Mouse (Mus musculus): ENCODE results near the gene E130208F15Rik.

DNA sequence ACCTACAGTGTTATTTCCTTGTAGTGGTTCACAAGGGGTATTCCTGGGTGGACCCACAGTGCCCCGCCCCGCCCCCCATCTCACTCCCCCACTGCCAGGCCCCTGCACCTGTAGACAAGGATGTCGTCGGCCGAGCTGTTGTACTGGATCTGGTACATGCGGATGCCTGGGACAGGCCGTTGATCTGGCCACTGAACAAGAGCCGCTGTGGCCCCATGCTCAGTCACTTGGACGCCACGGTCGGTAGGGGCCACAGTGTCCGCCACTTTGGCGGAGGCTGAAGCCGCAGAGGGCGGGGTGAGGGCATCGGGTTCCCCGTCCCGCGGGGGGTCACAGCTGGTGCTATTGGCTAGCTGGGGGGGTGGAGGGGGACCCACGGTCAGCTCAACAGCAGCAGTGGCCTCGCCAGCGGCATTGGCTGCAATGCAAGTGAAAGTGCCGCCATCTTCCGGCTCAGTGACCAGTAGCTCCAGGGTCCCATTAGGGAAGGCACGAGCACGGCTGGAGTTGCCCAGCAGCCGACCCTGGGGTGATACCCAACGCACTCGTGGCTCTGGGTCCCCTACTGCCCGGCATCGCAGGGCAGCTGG, 37.8 kb downstream of the E130208F15Rik start:
- 0 out of 2 replicates have a peak, but pooled peaks have one; percentile 15 for TF ChIP-seq CTCF (IDR thresholded peaks at IDR 0.05; ENCODE audit: low read depth, low read length)
- TF ChIP-seq POLR2A (IDR thresholded peaks at IDR 0.05; ENCODE audit: extremely low read depth, insufficient read depth, low read length), result 0 out of 2 replicates have a peak, but pooled peaks have one; percentile 25

Measured in liver, adult 2 months (tissue).